11 mouse cellular contexts compared by ENCODE assay signal in the genomic region with DNA sequence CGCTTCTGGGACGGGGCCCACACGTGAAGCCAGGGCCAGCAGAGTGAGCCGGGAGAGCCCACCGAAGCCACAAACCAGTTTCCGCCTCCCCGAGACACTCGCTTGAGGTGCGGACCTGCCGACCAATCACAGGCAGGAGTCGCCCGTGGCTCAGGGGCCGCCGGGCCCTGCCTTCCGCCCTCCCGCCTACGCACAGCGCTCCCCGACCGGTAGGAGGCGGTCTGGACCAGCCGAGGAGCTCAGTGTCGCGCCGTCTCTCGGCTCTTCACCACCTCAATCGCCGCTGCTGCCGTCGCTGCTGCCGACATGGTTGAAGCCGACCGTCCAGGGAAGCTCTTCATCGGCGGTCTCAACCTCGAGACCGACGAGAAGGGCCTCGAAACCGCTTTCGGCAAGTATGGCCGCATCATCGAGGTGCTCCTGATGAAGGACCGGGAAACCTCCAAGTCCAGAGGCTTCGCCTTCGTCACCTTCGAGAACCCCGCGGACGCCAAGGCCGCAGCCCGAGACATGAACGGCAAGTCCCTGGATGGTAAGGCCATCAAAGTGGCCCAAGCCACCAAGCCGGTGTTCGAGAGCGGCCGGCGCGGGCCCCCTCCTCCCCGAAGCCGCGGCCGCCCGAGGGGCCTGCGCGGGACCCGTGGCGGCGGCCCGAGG. TPM values are rescaled to one million over a fixed set of nuclear protein-coding genes. Genes with fewer than 3 reads are reported as not detected.
DNase-seq lines count a peak whose midpoint lies in the region; ATAC-seq and TF ChIP-seq lines count a peak whose summit lies in the region.
"Had no signal": no experiment of that assay in that cellular context is flagged by ENCODE, and none has a peak within 500 bp of the region (broad histone marks: within the 10 kb centered on the region; RNA-seq: fewer than 3 reads in every experiment).

A gene (plus strand): TSS at position 242 of the 657 bp plus-strand sequence.

- no peaks in the 10 kb centered on the region for H3K4me1 ChIP-seq in lung, embryonic 14.5 days (ENCODE audit: insufficient read depth)
- no peaks in the 10 kb centered on the region for H3K4me1 ChIP-seq in forebrain, embryonic 11.5 days (replicated peaks; ENCODE audit: control insufficient read depth, insufficient read depth, low read length)
- H3K4me1 ChIP-seq in limb, embryonic 15.5 days: peaks cover 6% of the 10 kb centered on the region; the same call in 1 of the 2 replicates
- no peaks in the 10 kb centered on the region for H3K4me1 ChIP-seq in testis, adult 2 months (ENCODE audit: control insufficient read depth, insufficient read depth, low read length)
- no peaks in the 10 kb centered on the region for H3K4me1 ChIP-seq in cerebellum, adult 2 months (ENCODE audit: control insufficient read depth, insufficient read depth, low read length)

- peaks cover 18% of the 10 kb centered on the region for H3K9me3 ChIP-seq in lung, embryonic 14.5 days (ENCODE audit: low read depth, low read length)
- peaks cover 10% of the 10 kb centered on the region; the same call in 1 of the 2 replicates for H3K9me3 ChIP-seq in forebrain, embryonic 11.5 days (ENCODE audit: control insufficient read depth, low read length)
- peaks cover 8% of the 10 kb centered on the region for H3K9me3 ChIP-seq in limb, embryonic 15.5 days

- H3K36me3 ChIP-seq in lung, embryonic 14.5 days (ENCODE audit: insufficient read depth): no peaks in the 10 kb centered on the region
- H3K36me3 ChIP-seq in forebrain, embryonic 11.5 days (ENCODE audit: control insufficient read depth, insufficient read depth, low read length): no peaks in the 10 kb centered on the region
- no peaks in the 10 kb centered on the region for H3K36me3 ChIP-seq in limb, embryonic 15.5 days
- peaks cover 2% of the 10 kb centered on the region; the same call in 1 of the 2 replicates for H3K36me3 ChIP-seq in testis, adult 2 months (ENCODE audit: control insufficient read depth, insufficient read depth, low read length)

- ATAC-seq in lung, embryonic 14.5 days (ENCODE audit: insufficient read depth): no peak
- peak; percentile 24; the same call in 1 of the 2 replicates for ATAC-seq in forebrain, embryonic 11.5 days (replicated peaks; ENCODE audit: low FRiP score)
- no peak for ATAC-seq in limb, embryonic 15.5 days (ENCODE audit: insufficient number of reproducible peaks, low FRiP score, low TSS enrichment, low read depth)

- H3K4me3 ChIP-seq in lung, embryonic 14.5 days (ENCODE audit: low read depth, low read length): peak within 1 kb of the TSS; percentile 19
- peak within 1 kb of the TSS; percentile 14 for H3K4me3 ChIP-seq in forebrain, embryonic 11.5 days (ENCODE audit: low read depth, low read length)
- peak within 1 kb of the TSS; percentile 19 for H3K4me3 ChIP-seq in limb, embryonic 15.5 days
- H3K4me3 ChIP-seq in testis, adult 2 months (ENCODE audit: control insufficient read depth, low read depth, low read length): peak within 1 kb of the TSS; percentile 100
- H3K4me3 ChIP-seq in cerebellum, adult 2 months (replicated peaks; ENCODE audit: insufficient read depth, low read depth, low read length): no peak within 1 kb of the TSS
- H3K4me3 ChIP-seq: erythroblast, embryonic 14.5 days had no signal

- peak; percentile 92 for TF ChIP-seq POLR2A in testis, adult 2 months (IDR thresholded peaks at IDR 0.05; ENCODE audit: control insufficient read depth, low read depth, low read length)
- TF ChIP-seq POLR2A in cerebellum, adult 2 months (IDR thresholded peaks at IDR 0.05; ENCODE audit: borderline replicate concordance, insufficient read depth, low read length): no peak

- TF ChIP-seq CTCF in lung, embryonic 14.5 days (IDR thresholded peaks at IDR 0.05; ENCODE audit: low read depth): no peak; the same call in 1 of the 2 replicates
- no peak for TF ChIP-seq CTCF in testis, adult 2 months (IDR thresholded peaks at IDR 0.05; ENCODE audit: control insufficient read depth, insufficient read depth, insufficient replicate concordance, low read depth, low read length)
- no peak for TF ChIP-seq CTCF in cerebellum, adult 2 months (IDR thresholded peaks at IDR 0.05; ENCODE audit: borderline replicate concordance, insufficient read depth, low read depth, low read length)

- H3K9ac ChIP-seq in lung, embryonic 14.5 days: no peak within 1 kb of the TSS
- H3K9ac ChIP-seq in forebrain, embryonic 11.5 days (ENCODE audit: low read length): no peak within 1 kb of the TSS
- H3K9ac ChIP-seq in limb, embryonic 15.5 days: no peak within 1 kb of the TSS

- peaks cover 37% of the 10 kb centered on the region for H3K27me3 ChIP-seq in lung, embryonic 14.5 days (ENCODE audit: insufficient read depth, low read length)
- H3K27me3 ChIP-seq in forebrain, embryonic 11.5 days (ENCODE audit: control insufficient read depth, insufficient read depth, low read length): peaks cover 24% of the 10 kb centered on the region
- H3K27me3 ChIP-seq in limb, embryonic 15.5 days: peaks cover 50% of the 10 kb centered on the region
- H3K27me3 ChIP-seq in testis, adult 2 months (ENCODE audit: control insufficient read depth, insufficient read depth, low read length): no peaks in the 10 kb centered on the region
- H3K27me3 ChIP-seq in cerebellum, adult 2 months (ENCODE audit: control insufficient read depth, insufficient read depth, low read length): peaks cover 4% of the 10 kb centered on the region; the same call in 1 of the 2 replicates

- no peak within 1 kb of the TSS for H3K27ac ChIP-seq in lung, embryonic 14.5 days (ENCODE audit: low read depth)
- no peak within 1 kb of the TSS for H3K27ac ChIP-seq in forebrain, embryonic 11.5 days (ENCODE audit: low read depth, low read length)
- no peak within 1 kb of the TSS for H3K27ac ChIP-seq in limb, embryonic 15.5 days
- H3K27ac ChIP-seq in testis, adult 2 months (ENCODE audit: control insufficient read depth, insufficient read depth, low read depth, low read length): peak within 1 kb of the TSS; percentile 99
- H3K27ac ChIP-seq in cerebellum, adult 2 months (ENCODE audit: insufficient read depth, low read length): no peak within 1 kb of the TSS

- 32% methylated on average over 61 of the region's 70 CpGs for WGBS in lung, embryonic 14.5 days
- WGBS in forebrain, embryonic 11.5 days: 45% methylated on average over 61 of the region's 70 CpGs
- WGBS in limb, embryonic 15.5 days: 37% methylated on average over 69 of the region's 70 CpGs
- WGBS in cerebellum, adult 2 months: 40% methylated on average over 70 of the region's 70 CpGs

- DNase-seq in lung, embryonic 14.5 days: no peak
- DNase-seq in lung, postnatal 10 days: no peak
- peak; percentile 55 for DNase-seq in forebrain, embryonic 11.5 days (ENCODE audit: low spot score)
- no peak for DNase-seq in lung, postnatal 36 days
- no peak for DNase-seq in frontal cortex, postnatal 14 days (ENCODE audit: low spot score in 2 of 2)
- DNase-seq in cerebellum, adult 2 months: no peak

- no peak within 1 kb of the TSS for H3K4me2 ChIP-seq in lung, embryonic 14.5 days
- H3K4me2 ChIP-seq in forebrain, embryonic 11.5 days (ENCODE audit: low read depth, low read length, severe bottlenecking): peak within 1 kb of the TSS; percentile 5; the same call in 1 of the 2 replicates
- peak within 1 kb of the TSS; percentile 22 for H3K4me2 ChIP-seq in limb, embryonic 15.5 days

RNA-seq across cellular contexts. Expression of the gene that starts here (rescaled TPM):
- not detected in 2 replicates for polyA plus RNA-seq in lung, embryonic 14.5 days (2014; fragmentation: Nextera tagmentation; extraction: Ambion mirVana)
- polyA plus RNA-seq in forebrain, embryonic 11.5 days (2014; fragmentation: Nextera tagmentation; extraction: Ambion mirVana): not detected in 2 replicates
- not detected in 2 replicates for polyA plus RNA-seq in limb, embryonic 15.5 days (2015; fragmentation: Nextera tagmentation; extraction: Ambion mirVana)
- 49.0 and 67.1 TPM in 2 replicates for polyA plus RNA-seq in testis, adult 2 months (2012; rRNA removed)
- not detected in 2 replicates for polyA plus RNA-seq in cerebellum, adult 2 months (2012; rRNA removed)
- polyA plus RNA-seq: erythroblast, embryonic 14.5 days; liver, adult 2 months; spleen, adult 2 months had no signal

Comparison
In these comparisons a context has a peak if more than half of its experiments do, and no peak if none do; other contexts are left out.
1. RNA of the gene that starts here (polyA plus RNA-seq): 49.0 to 67.1 TPM in testis, adult 2 months; not detected in lung, embryonic 14.5 days, not detected in forebrain, embryonic 11.5 days, not detected in limb, embryonic 15.5 days and not detected in cerebellum, adult 2 months; every median in the first group is over 10 times any median in the second.
2. Peak in DNase-seq, ATAC-seq, H3K4me3 ChIP-seq and H3K4me2 ChIP-seq in forebrain, embryonic 11.5 days; RNA of the gene not detected or under 1 TPM.